Mouse (Mus musculus) lung, adult 2 months (tissue): Measurements from ENCODE around the gene Fam219a.

Experiments used
- CTCF ChIP-seq: fragments of 200-500 bp; IDR thresholded peaks from 2 replicates; pipeline ENCODE4 v1.5.1; 2011; ENCODE audit warnings: mild to moderate bottlenecking, low read length, control low read depth; ENCODE audit not compliant: insufficient read depth
- POLR2A ChIP-seq: fragments of 200-500 bp; IDR thresholded peaks from 2 replicates; pipeline ENCODE4 v1.6.1; 2011; ENCODE audit warnings: low read depth, mild to moderate bottlenecking, control low read depth, low read length, borderline replicate concordance; ENCODE audit errors: extremely low read depth

- no peak for TF ChIP-seq CTCF
- TF ChIP-seq POLR2A, result no peak
Measured at GRCm38 (mm10) chr4:41500787-41501186, 68.6 kb downstream of the Fam219a start.
